ENCODE assay signal across 35 mouse cellular contexts in the genomic region with DNA sequence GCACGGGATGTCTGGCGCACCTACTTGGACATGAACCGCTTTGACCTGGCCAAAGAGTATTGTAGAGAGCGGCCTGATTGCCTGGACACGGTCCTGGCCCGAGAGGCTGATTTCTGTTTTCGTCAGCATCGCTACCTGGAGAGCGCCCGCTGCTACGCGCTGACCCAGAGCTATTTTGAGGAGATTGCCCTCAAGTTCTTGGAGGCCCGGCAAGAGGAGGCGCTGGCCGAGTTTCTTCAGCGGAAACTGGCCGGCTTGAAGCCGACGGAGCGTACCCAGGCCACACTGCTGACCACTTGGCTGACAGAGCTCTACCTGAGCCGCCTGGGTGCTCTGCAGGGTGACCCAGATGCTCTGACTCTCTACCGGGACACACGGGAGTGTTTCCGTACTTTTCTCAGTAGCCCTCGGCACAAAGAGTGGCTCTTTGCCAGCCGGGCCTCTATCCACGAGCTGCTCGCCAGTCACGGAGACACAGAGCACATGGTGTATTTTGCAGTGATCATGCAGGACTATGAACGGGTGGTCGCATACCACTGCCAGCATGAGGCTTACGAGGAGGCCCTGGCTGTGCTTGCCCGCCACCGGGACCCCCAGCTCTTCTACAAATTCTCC. TPM values are rescaled to one million over a fixed set of nuclear protein-coding genes. Genes with fewer than 3 reads are reported as not detected.
A peak's percentile ranks its signal among the peaks of the same experiment; 100 is the strongest.
DNase-seq lines count a peak whose midpoint lies in the region; ATAC-seq and TF ChIP-seq lines count a peak whose summit lies in the region.
"Had no signal": no experiment of that assay in that cellular context is flagged by ENCODE, and none has a peak within 500 bp of the region (broad histone marks: within the 10 kb centered on the region; RNA-seq: fewer than 3 reads in every experiment).

No protein-coding gene starts in this region.

- peaks cover 0 to 13% of the 10 kb centered on the region in 2 experiments; a peak in 1 of 4 replicates for H3K4me1 ChIP-seq in ES-E14 (ENCODE audit: control insufficient read depth in 2 of 2, insufficient read depth in 2 of 2, low read length in 2 of 2, poor library complexity in 1 of 2)
- peaks cover 5% of the 10 kb centered on the region; the same call in 1 of the 2 replicates for H3K4me1 ChIP-seq in forebrain, embryonic 11.5 days (replicated peaks; ENCODE audit: control insufficient read depth, insufficient read depth, low read length)

- WGBS in forebrain, embryonic 11.5 days: 95% methylated on average over 34 of the region's 34 CpGs

- no peak overlapping the region for H3K27ac ChIP-seq in ES-E14 (ENCODE audit: insufficient read depth, low read depth, low read length, poor library complexity, severe bottlenecking)
- H3K27ac ChIP-seq in forebrain, embryonic 11.5 days (ENCODE audit: low read depth, low read length): no peak overlapping the region
- H3K27ac ChIP-seq: embryonic facial prominence, embryonic 13.5 days; forebrain, embryonic 10.5 days; gastrocnemius, adult 2 months; hindbrain, embryonic 12.5 days; hindbrain, postnatal 0 days; intestine, embryonic 15.5 days; liver, embryonic 14.5 days; macrophage; midbrain, embryonic 10.5 days; stomach, postnatal 0 days had no signal

- in situ Hi-C loops in ES-E14 (cut with MboI; ENCODE audit: low sequenced_read_pairs in 2 of 2, unreplicated experiment in 2 of 2): loop anchor here in 1 of 2 experiments (10.0 kb wide), 1 partner anchor 221 kb away; no protein-coding TSS in a partner anchor

- ATAC-seq in forebrain, embryonic 11.5 days (replicated peaks; ENCODE audit: low FRiP score): no peak
- ATAC-seq: forebrain, embryonic 16.5 days; hindbrain, postnatal 0 days; intestine, embryonic 15.5 days; midbrain, embryonic 16.5 days; Patski had no signal

- DNase-seq in ES-E14 (ENCODE audit: low read depth, low spot score): no peak
- peak; percentile 74 for DNase-seq in cerebellum, adult 11-12 months
- peak; percentile 78 for DNase-seq in cerebellum, adult 9-11 months
- no peak for DNase-seq in layer of hippocampus, adult 8-10 months (ENCODE audit: low spot score in 2 of 2)
- DNase-seq in ovary, postnatal 36 days (ENCODE audit: low spot score): no peak
- DNase-seq in forebrain, embryonic 11.5 days (ENCODE audit: low spot score): no peak
- DNase-seq: adrenal gland, postnatal 25 days; B cell, adult 2 months; gastrocnemius, adult 2 months; gastrocnemius, postnatal 36 days; heart, adult 18-20 months; heart, postnatal 36 days; kidney, adult 8-10 months; kidney, postnatal 10 days; liver; lung, adult 2 months; lung, postnatal 10 days; right cerebral cortex, postnatal 4 days; thymus, adult 18-20 months; thymus, postnatal 4 days had no signal

- H3K4me2 ChIP-seq in forebrain, embryonic 11.5 days (ENCODE audit: low read depth, low read length, severe bottlenecking): no peak overlapping the region
- H3K4me2 ChIP-seq: embryonic facial prominence, embryonic 13.5 days; heart, embryonic 11.5 days; hindbrain, embryonic 12.5 days; intestine, embryonic 15.5 days had no signal

- peak overlapping the region; percentile 25 for H3K9ac ChIP-seq in ES-E14 (ENCODE audit: insufficient read depth, low read depth, low read length, poor library complexity, severe bottlenecking)
- no peak overlapping the region for H3K9ac ChIP-seq in forebrain, embryonic 11.5 days (ENCODE audit: low read length)
- H3K9ac ChIP-seq: hindbrain, embryonic 12.5 days; intestine, embryonic 15.5 days; liver, embryonic 14.5 days had no signal

- H3K36me3 ChIP-seq in ES-E14 (ENCODE audit: control insufficient read depth, insufficient read depth, low read length, poor library complexity, severe bottlenecking): peaks cover 39% of the 10 kb centered on the region; the same call in 1 of the 2 replicates
- H3K36me3 ChIP-seq in forebrain, embryonic 11.5 days (ENCODE audit: control insufficient read depth, insufficient read depth, low read length): peaks cover 13% of the 10 kb centered on the region; the same call in 1 of the 2 replicates

- H3K4me3 ChIP-seq in ES-E14 (ENCODE audit: insufficient read depth in 1 of 2, low read depth in 1 of 2, low read length in 2 of 2, poor library complexity in 1 of 2, severe bottlenecking in 1 of 2): peak overlapping the region; percentile 38 to 52; a peak in 3 of 4 replicates
- no peak overlapping the region for H3K4me3 ChIP-seq in forebrain, embryonic 11.5 days (ENCODE audit: low read depth, low read length)
- H3K4me3 ChIP-seq: embryonic facial prominence, embryonic 13.5 days; forebrain, embryonic 10.5 days; gastrocnemius, adult 2 months; hindbrain, embryonic 12.5 days; intestine, embryonic 15.5 days; midbrain, embryonic 10.5 days had no signal

- H3K27me3 ChIP-seq in forebrain, embryonic 11.5 days (ENCODE audit: control insufficient read depth, insufficient read depth, low read length): no peaks in the 10 kb centered on the region
- H3K27me3 ChIP-seq: embryonic facial prominence, embryonic 13.5 days; hindbrain, embryonic 12.5 days; intestine, embryonic 15.5 days; Patski had no signal

- no peaks in the 10 kb centered on the region for H3K9me3 ChIP-seq in ES-E14 (ENCODE audit: control insufficient read depth, insufficient read depth, low read depth, low read length)
- no peaks in the 10 kb centered on the region for H3K9me3 ChIP-seq in forebrain, embryonic 11.5 days (ENCODE audit: control insufficient read depth, low read length)
- H3K9me3 ChIP-seq: embryonic facial prominence, embryonic 13.5 days; forebrain, embryonic 10.5 days; hindbrain, embryonic 12.5 days; intestine, embryonic 15.5 days; midbrain, embryonic 10.5 days had no signal

TF ChIP-seq in ES-E14, 5 proteins besides CTCF, POLR2A, EP300 and RAD21:
- TF ChIP-seq HCFC1 (IDR thresholded peaks at IDR 0.05; ENCODE audit: borderline replicate concordance, insufficient read depth, low read length) (no peak), ZNF384 (IDR thresholded peaks at IDR 0.05; ENCODE audit: low read depth, low read length) (no peak), CHD2 (IDR thresholded peaks at IDR 0.05; ENCODE audit: low read depth, low read length) (no peak), ZC3H11A (IDR thresholded peaks at IDR 0.05; ENCODE audit: borderline replicate concordance, low read depth, low read length) (no peak)

RNA-seq across cellular contexts. Expression of gene Vps18, which starts 5.3 kb away (rescaled TPM):
- total RNA-seq in ES-E14 (2012; rRNA removed): 17.0 and 17.8 TPM in 2 replicates
- total RNA-seq in layer of hippocampus, adult 8-10 months (2022): 10 to 100 TPM; 42.9 to 47.2 (median 45.5) TPM
- 18.5 and 20.5 TPM in 2 replicates for polyA plus RNA-seq in forebrain, embryonic 11.5 days (2014; fragmentation: Nextera tagmentation; extraction: Ambion mirVana)

RNA-seq across cellular contexts. Expression of gene Rhov, which starts 22.8 kb away (rescaled TPM):
- 1.8 and 1.9 TPM in 2 replicates for total RNA-seq in ES-E14 (2012; rRNA removed)
- 1 to 10 TPM; 8.5 to 10.0 (median 9.7) TPM for total RNA-seq in layer of hippocampus, adult 8-10 months (2022)
- polyA plus RNA-seq in forebrain, embryonic 11.5 days (2014; fragmentation: Nextera tagmentation; extraction: Ambion mirVana): 0.83 and 0.90 TPM in 2 replicates
- total RNA-seq: gastrocnemius, adult 2 months; gastrocnemius, postnatal 36 days; heart, adult 18-20 months; heart, postnatal 36 days; MEL had no signal
- polyA plus RNA-seq: heart, embryonic 11.5 days had no signal

RNA-seq across cellular contexts. Expression of gene Dll4, which starts 31.7 kb away (rescaled TPM):
- 0.27 and 0.42 TPM in 2 replicates for total RNA-seq in ES-E14 (2012; rRNA removed)
- total RNA-seq in layer of hippocampus, adult 8-10 months (2022): 1 to 10 TPM; 2.1 to 3.7 (median 3.2) TPM
- polyA plus RNA-seq in forebrain, embryonic 11.5 days (2014; fragmentation: Nextera tagmentation; extraction: Ambion mirVana): 2.8 and 3.7 TPM in 2 replicates
- total RNA-seq: MEL; neutrophil, adult 5-6 weeks had no signal
- polyA plus RNA-seq: macrophage had no signal

RNA-seq across cellular contexts. Expression of gene Spint1, which starts 56.7 kb away (rescaled TPM):
- 80.3 and 167 TPM in 2 replicates for total RNA-seq in ES-E14 (2012; rRNA removed)
- 1 to 10 TPM; 2.2 to 5.6 (median 2.9) TPM for total RNA-seq in layer of hippocampus, adult 8-10 months (2022)
- 2.2 and 2.8 TPM in 2 replicates for polyA plus RNA-seq in forebrain, embryonic 11.5 days (2014; fragmentation: Nextera tagmentation; extraction: Ambion mirVana)
- total RNA-seq: gastrocnemius, adult 2 months; heart, postnatal 36 days; MEL; neutrophil, adult 5-6 weeks had no signal

RNA-seq across cellular contexts. Expression of gene Chac1, which starts 57.1 kb away (rescaled TPM):
- total RNA-seq in ES-E14 (2012; rRNA removed): 20.9 and 31.0 TPM in 2 replicates
- 1 to 10 TPM; 5.1 to 6.4 (median 6.4) TPM for total RNA-seq in layer of hippocampus, adult 8-10 months (2022)
- 0.90 and 2.0 TPM in 2 replicates for polyA plus RNA-seq in forebrain, embryonic 11.5 days (2014; fragmentation: Nextera tagmentation; extraction: Ambion mirVana)

Comparison
In these comparisons a context has a peak if more than half of its experiments do, and no peak if none do; other contexts are left out.
1. DNase-seq: peak in cerebellum, adult 11-12 months (single experiment) and cerebellum, adult 9-11 months (single experiment); none in ES-E14 (single experiment), layer of hippocampus, adult 8-10 months (0 of 2), ovary, postnatal 36 days (single experiment) and forebrain, embryonic 11.5 days (single experiment).